Mouse (Mus musculus): ENCODE results near the gene Clec3b. TPM values are rescaled to one million over a fixed set of nuclear protein-coding genes. Genes with fewer than 3 reads are reported as not detected.

Gene Clec3b
- total and polyA plus RNA-seq, 2 experiments from 2014 or later, result 1.6 to 3.9 TPM

- WGBS, result 79% methylated on average over 3 of the region's 3 CpGs
- Histone ChIP-seq H3K27ac (ENCODE audit: low read depth, low read length) (no peak overlapping the region), H3K36me3 (ENCODE audit: insufficient read depth) (no peaks in the 10 kb centered on the region; the same call in 1 of the 2 replicates), H3K9ac (no peak overlapping the region), H3K4me1 (ENCODE audit: insufficient read depth) (no peaks in the 10 kb centered on the region), H3K4me3 (ENCODE audit: low read depth, low read length) (no peak overlapping the region), H3K4me2 (ENCODE audit: low read depth) (no peak overlapping the region), H3K27me3 (ENCODE audit: insufficient read depth, low read length) (no peaks in the 10 kb centered on the region), H3K9me3 (ENCODE audit: low read length) (no peaks in the 10 kb centered on the region)
- no peak for DNase-seq
- no peak for TF ChIP-seq CTCF (IDR thresholded peaks at IDR 0.05; ENCODE audit: low read depth)
- no peak for ATAC-seq
Observed at GRCm38 (mm10) chr9:123152026-123152425, 1.3 kb downstream of the Clec3b start.

GRCm38 (mm10) chr9:123153121-123153520 is 2.4 kb downstream of the Clec3b start:
- DNase-seq, result no peak
- no peak overlapping the region for H3K9ac ChIP-seq
- ATAC-seq, result no peak
- no peaks in the 10 kb centered on the region for H3K9me3 ChIP-seq (ENCODE audit: low read length)
- H3K4me2 ChIP-seq (ENCODE audit: low read depth), result no peak overlapping the region
- no peak for TF ChIP-seq CTCF (IDR thresholded peaks at IDR 0.05; ENCODE audit: low read depth)
- WGBS, result 91% methylated on average over 2 of the region's 2 CpGs
- H3K36me3 ChIP-seq (ENCODE audit: insufficient read depth), result no peaks in the 10 kb centered on the region; the same call in 1 of the 2 replicates
- no peaks in the 10 kb centered on the region for H3K27me3 ChIP-seq (ENCODE audit: insufficient read depth, low read length)
- H3K4me1 ChIP-seq (ENCODE audit: insufficient read depth), result no peaks in the 10 kb centered on the region
- H3K4me3 ChIP-seq (ENCODE audit: low read depth, low read length), result no peak overlapping the region
- no peak overlapping the region for H3K27ac ChIP-seq (ENCODE audit: low read depth, low read length)

GRCm38 (mm10) chr9:123156910-123157361 is 6.2 kb downstream of the Clec3b start:
- TF ChIP-seq CTCF (IDR thresholded peaks at IDR 0.05; ENCODE audit: low read depth), result 0 out of 2 replicates have a peak, but pooled peaks have one; percentile 7
- Histone ChIP-seq H3K36me3 (ENCODE audit: insufficient read depth) (no peaks in the 10 kb centered on the region; the same call in 1 of the 2 replicates), H3K4me2 (ENCODE audit: low read depth) (peak overlapping the region; percentile 28), H3K9me3 (ENCODE audit: low read length) (no peaks in the 10 kb centered on the region), H3K27ac (ENCODE audit: low read depth, low read length) (no peak overlapping the region), H3K9ac (no peak overlapping the region), H3K4me1 (ENCODE audit: insufficient read depth) (no peaks in the 10 kb centered on the region), H3K27me3 (ENCODE audit: insufficient read depth, low read length) (no peaks in the 10 kb centered on the region), H3K4me3 (ENCODE audit: low read depth, low read length) (peak overlapping the region; percentile 18)
- WGBS, result 28% methylated on average over 30 of the region's 30 CpGs
- DNase-seq (peak; percentile 30), ATAC-seq (peak; percentile 69)

DNA sequence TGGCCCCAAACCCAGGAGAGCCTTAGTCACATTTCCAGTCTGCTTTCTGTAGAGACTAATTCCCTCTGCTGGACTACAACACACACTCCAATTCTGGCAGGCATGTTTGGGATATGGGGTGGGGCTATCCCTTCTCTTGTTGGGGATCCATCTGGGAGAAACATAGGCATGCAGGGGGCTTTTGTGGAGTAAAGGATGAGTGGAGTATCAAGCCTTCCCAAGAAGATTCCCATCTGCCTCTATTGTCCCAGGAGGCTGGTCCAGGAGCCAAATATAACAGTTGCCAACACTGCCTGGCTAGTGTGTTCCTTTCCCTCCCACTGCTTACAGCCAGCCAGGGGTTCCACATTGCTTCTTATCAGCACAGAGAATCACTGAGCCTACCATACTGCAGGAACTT is 7.0 kb downstream of the Clec3b start:
- Histone ChIP-seq H3K36me3 (ENCODE audit: insufficient read depth) (no peaks in the 10 kb centered on the region; the same call in 1 of the 2 replicates), H3K27me3 (ENCODE audit: insufficient read depth, low read length) (no peaks in the 10 kb centered on the region), H3K9ac (no peak overlapping the region), H3K4me3 (ENCODE audit: low read depth, low read length) (no peak overlapping the region), H3K9me3 (ENCODE audit: low read length) (no peaks in the 10 kb centered on the region), H3K4me1 (ENCODE audit: insufficient read depth) (no peaks in the 10 kb centered on the region), H3K4me2 (ENCODE audit: low read depth) (no peak overlapping the region), H3K27ac (ENCODE audit: low read depth, low read length) (no peak overlapping the region)
- DNase-seq, result peak; percentile 18
- ATAC-seq, result peak; percentile 27
- no peak for TF ChIP-seq CTCF (IDR thresholded peaks at IDR 0.05; ENCODE audit: low read depth)

DNA sequence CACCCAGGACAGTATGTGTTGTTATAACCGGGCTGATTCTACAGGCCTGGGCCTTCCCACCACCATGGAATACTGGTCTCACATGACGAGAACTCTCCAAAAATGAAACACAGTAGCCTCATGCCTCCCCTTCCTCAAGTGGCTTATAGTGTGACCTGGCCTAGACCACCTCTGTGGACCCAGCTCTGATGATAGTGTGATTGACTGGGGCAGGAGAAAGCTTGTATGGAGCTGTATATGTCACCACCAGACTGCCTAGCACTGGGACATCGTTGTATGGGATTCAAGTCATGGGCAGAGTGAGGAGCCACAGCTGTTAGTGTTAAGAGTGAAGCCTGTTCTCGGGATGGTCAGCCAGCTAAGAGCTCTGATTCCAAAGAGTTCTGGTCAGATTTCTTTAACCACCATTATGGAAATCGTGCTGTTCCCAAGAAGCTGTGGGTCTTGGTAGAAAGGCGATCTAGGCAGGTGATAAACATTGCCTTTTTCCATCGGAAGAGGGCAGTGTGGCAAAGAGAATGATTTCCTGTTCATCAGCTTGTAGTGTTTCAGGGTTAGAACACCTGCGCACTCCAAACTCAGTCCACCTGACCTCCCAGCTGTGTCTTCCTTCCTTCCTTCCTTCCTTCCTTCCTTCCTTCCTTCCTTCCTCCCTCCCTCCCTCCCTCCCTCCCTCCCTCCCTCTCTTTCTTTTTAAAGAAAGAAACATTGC is 7.5 kb downstream of the Clec3b start:
- Histone ChIP-seq H3K9ac (no peak overlapping the region), H3K27me3 (ENCODE audit: insufficient read depth, low read length) (no peaks in the 10 kb centered on the region), H3K4me1 (ENCODE audit: insufficient read depth) (no peaks in the 10 kb centered on the region), H3K36me3 (ENCODE audit: insufficient read depth) (no peaks in the 10 kb centered on the region; the same call in 1 of the 2 replicates), H3K27ac (ENCODE audit: low read depth, low read length) (no peak overlapping the region), H3K9me3 (ENCODE audit: low read length) (no peaks in the 10 kb centered on the region), H3K4me2 (ENCODE audit: low read depth) (no peak overlapping the region), H3K4me3 (ENCODE audit: low read depth, low read length) (no peak overlapping the region)
- peak; percentile 72 for TF ChIP-seq CTCF (IDR thresholded peaks at IDR 0.05; ENCODE audit: low read depth)
- DNase-seq, result peak; percentile 65
- no peak for ATAC-seq
- WGBS, result 60% methylated on average over 8 of the region's 8 CpGs

DNA sequence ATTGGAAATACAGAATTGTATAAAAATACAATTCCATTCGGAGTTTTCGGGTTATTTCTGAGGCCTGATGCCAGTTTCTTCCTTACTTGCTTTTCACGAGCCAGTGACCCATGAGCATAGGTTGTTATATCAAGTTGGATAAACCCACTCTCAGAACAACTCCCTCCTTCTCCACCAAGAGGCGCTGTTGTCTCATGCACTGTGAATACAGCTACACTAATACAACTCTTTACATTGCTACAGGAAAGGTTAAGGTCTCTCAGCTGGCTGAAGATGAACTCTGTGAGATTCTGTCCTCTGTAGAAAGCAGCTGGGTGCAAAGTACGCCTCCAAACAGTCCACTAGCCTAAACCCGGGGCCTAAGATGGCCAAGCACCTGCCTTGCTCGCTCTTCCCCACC is 8.6 kb downstream of the Clec3b start:
- 62% methylated on average over 7 of the region's 7 CpGs for WGBS
- DNase-seq, result peak; percentile 80
- peak; percentile 85 for TF ChIP-seq CTCF (IDR thresholded peaks at IDR 0.05; ENCODE audit: low read depth)
- Histone ChIP-seq H3K4me2 (ENCODE audit: low read depth) (no peak overlapping the region), H3K36me3 (ENCODE audit: insufficient read depth) (no peaks in the 10 kb centered on the region; the same call in 1 of the 2 replicates), H3K27ac (ENCODE audit: low read depth, low read length) (no peak overlapping the region), H3K4me1 (ENCODE audit: insufficient read depth) (no peaks in the 10 kb centered on the region), H3K27me3 (ENCODE audit: insufficient read depth, low read length) (no peaks in the 10 kb centered on the region), H3K9ac (no peak overlapping the region), H3K4me3 (ENCODE audit: low read depth, low read length) (no peak overlapping the region), H3K9me3 (ENCODE audit: low read length) (no peaks in the 10 kb centered on the region)
- ATAC-seq, result peak; percentile 47; the same call in 1 of the 2 replicates

DNA sequence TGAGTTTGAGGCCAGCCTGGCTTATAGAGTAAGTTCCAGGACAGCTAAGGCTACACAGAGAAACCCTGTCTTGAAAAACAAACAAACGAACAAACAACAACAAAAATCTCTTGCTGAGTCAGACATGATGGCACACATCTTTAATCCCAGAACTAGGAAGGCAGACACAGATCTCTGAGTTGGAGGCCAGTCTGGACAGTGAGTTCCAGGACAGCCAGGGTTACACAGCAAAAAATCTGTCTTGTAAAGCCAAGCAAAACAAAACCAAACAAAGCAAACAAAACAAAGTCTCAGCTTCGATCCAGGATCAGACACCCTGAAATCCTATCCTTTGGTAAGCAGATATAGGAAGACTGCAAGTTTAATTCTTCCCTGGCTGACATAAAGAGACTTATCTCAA is 11.0 kb downstream of the Clec3b start:
- no peak overlapping the region for H3K27ac ChIP-seq (ENCODE audit: low read depth, low read length)
- no peaks in the 10 kb centered on the region for H3K9me3 ChIP-seq (ENCODE audit: low read length)
- ATAC-seq, result no peak
- no peaks in the 10 kb centered on the region for H3K36me3 ChIP-seq (ENCODE audit: insufficient read depth)
- no peak overlapping the region for H3K4me2 ChIP-seq (ENCODE audit: low read depth)
- WGBS, result 70% methylated on average over 2 of the region's 2 CpGs
- H3K9ac ChIP-seq, result no peak overlapping the region
- DNase-seq, result no peak
- H3K4me3 ChIP-seq (ENCODE audit: low read depth, low read length), result no peak overlapping the region
- TF ChIP-seq CTCF (IDR thresholded peaks at IDR 0.05; ENCODE audit: low read depth), result no peak
- no peaks in the 10 kb centered on the region for H3K27me3 ChIP-seq (ENCODE audit: insufficient read depth, low read length)
- no peaks in the 10 kb centered on the region for H3K4me1 ChIP-seq (ENCODE audit: insufficient read depth)
